Mouse (Mus musculus): ENCODE measurements around the gene Pax7.

Gene Pax7

GRCm38 (mm10) chr4:139756931-139757330 is 76.4 kb downstream of the Pax7 start:
- DNase-seq (ENCODE audit: low spot score in 2 of 2) = no peak

GRCm38 (mm10) chr4:139754148-139754710 is 79.1 kb downstream of the Pax7 start:
- no peak for DNase-seq (ENCODE audit: low spot score in 2 of 2)

GRCm38 (mm10) chr4:139750926-139751325 is 82.4 kb downstream of the Pax7 start:
- DNase-seq (ENCODE audit: low spot score in 2 of 2) = no peak

GRCm38 (mm10) chr4:139747190-139747936 is 86.0 kb downstream of the Pax7 start:
- DNase-seq (ENCODE audit: low spot score in 2 of 2) = no peak

GRCm38 (mm10) chr4:139746177-139746576 is 87.2 kb downstream of the Pax7 start:
- DNase-seq (ENCODE audit: low spot score in 2 of 2) = no peak

GRCm38 (mm10) chr4:139744765-139745395 is 88.4 kb downstream of the Pax7 start:
- no peak for DNase-seq (ENCODE audit: low spot score in 2 of 2)

GRCm38 (mm10) chr4:139743626-139744025 is 89.7 kb downstream of the Pax7 start:
- DNase-seq (ENCODE audit: low spot score in 2 of 2) = no peak

- DNase-seq (ENCODE audit: low spot score in 2 of 2) = no peak
Observed at GRCm38 (mm10) chr4:139737035-139737434, 96.3 kb downstream of the Pax7 start.

GRCm38 (mm10) chr4:139727101-139727500 is 106.2 kb downstream of the Pax7 start:
- no peak for DNase-seq (ENCODE audit: low spot score in 2 of 2)

GRCm38 (mm10) chr4:139725421-139725820 is 107.9 kb downstream of the Pax7 start:
- no peak for DNase-seq (ENCODE audit: low spot score in 2 of 2)

- no peak for DNase-seq (ENCODE audit: low spot score in 2 of 2)
Observed at GRCm38 (mm10) chr4:139724296-139724695, 109.0 kb downstream of the Pax7 start.

GRCm38 (mm10) chr4:139718978-139719377 is 114.3 kb downstream of the Pax7 start:
- no peak for DNase-seq (ENCODE audit: low spot score in 2 of 2)

- DNase-seq (ENCODE audit: low spot score in 2 of 2) = no peak
Observed at GRCm38 (mm10) chr4:139716477-139717169, 116.7 kb downstream of the Pax7 start.

- DNase-seq (ENCODE audit: low spot score in 2 of 2) = no peak
Observed at GRCm38 (mm10) chr4:139715241-139715932, 117.9 kb downstream of the Pax7 start.

- no peak for DNase-seq (ENCODE audit: low spot score in 2 of 2)
Observed at GRCm38 (mm10) chr4:139710467-139711334, 122.6 kb downstream of the Pax7 start.

GRCm38 (mm10) chr4:139705986-139706385 is 127.3 kb downstream of the Pax7 start:
- DNase-seq (ENCODE audit: low spot score in 2 of 2) = no peak

- no peak for DNase-seq (ENCODE audit: low spot score in 2 of 2)
Observed at GRCm38 (mm10) chr4:139703468-139703867, 129.9 kb downstream of the Pax7 start.

- no peak for DNase-seq (ENCODE audit: low spot score in 2 of 2)
Observed at GRCm38 (mm10) chr4:139702914-139703313, 130.4 kb downstream of the Pax7 start.

- no peak for DNase-seq (ENCODE audit: low spot score in 2 of 2)
Observed at GRCm38 (mm10) chr4:139698602-139699001, 134.7 kb downstream of the Pax7 start.

- no peak for DNase-seq (ENCODE audit: low spot score in 2 of 2)
Observed at GRCm38 (mm10) chr4:139697755-139698154, 135.6 kb downstream of the Pax7 start.

- no peak for DNase-seq (ENCODE audit: low spot score in 2 of 2)
Observed at GRCm38 (mm10) chr4:139693315-139693714, 140.0 kb downstream of the Pax7 start.
